Mouse (Mus musculus) midbrain, embryonic 16.5 days (tissue): ENCODE measurements around the gene Sema4b. TPM values are rescaled to one million over a fixed set of nuclear protein-coding genes. Genes with fewer than 3 reads are reported as not detected.

Experiments used
- ATAC-seq: fragments of 200-750 bp; cut with Nextera tagmentation; 2 replicates; pipeline ENCODE4 v1.8.0; 2017; ENCODE audit warnings: moderate TSS enrichment
- H3K27ac ChIP-seq: fragments of 300-500 bp; sonication (generic); 2 replicates; pipeline ENCODE4 v1.5.1; 2014; ENCODE audit warnings: mild to moderate bottlenecking, low read length, mixed read lengths
- H3K27me3 ChIP-seq: fragments of 300-500 bp; sonication (generic); 2 replicates; pipeline ENCODE4 v1.6.1; 2014; ENCODE audit warnings: low read depth, low read length, mixed read lengths; ENCODE audit not compliant: control insufficient read depth, insufficient read depth
- H3K36me3 ChIP-seq: fragments of 300-500 bp; sonication (generic); 2 replicates; pipeline ENCODE4 v1.6.1; 2014; ENCODE audit warnings: mild to moderate bottlenecking, low read length, moderate library complexity, mixed read lengths; ENCODE audit not compliant: control insufficient read depth, insufficient read depth
- H3K4me1 ChIP-seq: fragments of 300-500 bp; sonication (generic); 2 replicates; pipeline ENCODE4 v1.6.1; 2014; ENCODE audit warnings: mild to moderate bottlenecking, low read length, mixed read lengths; ENCODE audit not compliant: control insufficient read depth, insufficient read depth
- H3K4me2 ChIP-seq: fragments of 300-500 bp; sonication (generic); 2 replicates; pipeline ENCODE4 v1.6.1; 2014; ENCODE audit warnings: mild to moderate bottlenecking, low read length, mixed read lengths
- H3K4me3 ChIP-seq: fragments of 300-500 bp; sonication (generic); 2 replicates; pipeline ENCODE4 v1.5.1; 2014; ENCODE audit warnings: low read depth, mild to moderate bottlenecking, low read length, moderate library complexity, mixed read lengths
- H3K9ac ChIP-seq: fragments of 300-500 bp; sonication (generic); 2 replicates; pipeline ENCODE4 v1.6.1; 2014; ENCODE audit warnings: low read depth, low read length, mixed read lengths
- H3K9me3 ChIP-seq: fragments of 300-500 bp; sonication (generic); replicated peaks from 2 replicates; pipeline ENCODE4 v1.6.1; 2014; ENCODE audit warnings: mild to moderate bottlenecking, low read length, mixed read lengths; ENCODE audit not compliant: control insufficient read depth, poor library complexity, severe bottlenecking
- WGBS: fragments of 180-500 bp; shearing (Covaris S2); extraction: QIAGEN DNeasy Blood & Tissue Kit; methylation state at CpG from one replicate; pipeline ENCODE4 v1.1.7; 2014; 5-methylcytosine and 5-hydroxymethylcytosine counted together
- polyA plus RNA-seq: library from polyadenylated mRNA; unstranded; fragments of >200 nt; fragmentation: Nextera tagmentation; extraction: Ambion mirVana; gene quantifications from 2 replicates; pipeline ENCODE4 v1.2.1, GENCODE M21; 2015

The Sema4b gene
- polyA plus RNA-seq, 1 experiment from 2014 or later = 25.3 TPM

- 89% methylated on average over 8 of the region's 8 CpGs for WGBS
- ATAC-seq = no peak
- H3K4me3 ChIP-seq = no peak overlapping the region
- H3K9ac ChIP-seq = no peak overlapping the region
- no peaks in the 10 kb centered on the region for H3K36me3 ChIP-seq
- no peak overlapping the region for H3K4me2 ChIP-seq
- no peaks in the 10 kb centered on the region for H3K27me3 ChIP-seq
- H3K9me3 ChIP-seq = no peaks in the 10 kb centered on the region
- no peak overlapping the region for H3K27ac ChIP-seq
- H3K4me1 ChIP-seq = no peaks in the 10 kb centered on the region
Measured at GRCm38 (mm10) chr7:80152756-80153155, 33.9 kb upstream of the Sema4b start.

- H3K4me1 ChIP-seq = no peaks in the 10 kb centered on the region
- H3K4me2 ChIP-seq = no peak overlapping the region
- no peak for ATAC-seq
- no peak overlapping the region for H3K27ac ChIP-seq
- no peaks in the 10 kb centered on the region for H3K9me3 ChIP-seq
- H3K27me3 ChIP-seq = no peaks in the 10 kb centered on the region
- no peaks in the 10 kb centered on the region for H3K36me3 ChIP-seq
- 82% methylated on average over 3 of the region's 3 CpGs for WGBS
- H3K9ac ChIP-seq = no peak overlapping the region
- H3K4me3 ChIP-seq = no peak overlapping the region
Measured at GRCm38 (mm10) chr7:80154689-80155088, 32.0 kb upstream of the Sema4b start.

- Histone ChIP-seq H3K9me3 (no peaks in the 10 kb centered on the region), H3K27ac (no peak overlapping the region), H3K4me2 (no peak overlapping the region), H3K27me3 (no peaks in the 10 kb centered on the region), H3K4me3 (no peak overlapping the region), H3K9ac (no peak overlapping the region), H3K4me1 (no peaks in the 10 kb centered on the region), H3K36me3 (no peaks in the 10 kb centered on the region)
- 49% methylated on average over 13 of the region's 13 CpGs for WGBS
- no peak for ATAC-seq
Measured at GRCm38 (mm10) chr7:80156711-80157227, 29.9 kb upstream of the Sema4b start.

GRCm38 (mm10) chr7:80158496-80159268 lies 28.0 kb upstream of the Sema4b start:
- Histone ChIP-seq H3K36me3 (no peaks in the 10 kb centered on the region), H3K9me3 (no peaks in the 10 kb centered on the region), H3K4me3 (no peak overlapping the region), H3K27ac (no peak overlapping the region), H3K9ac (no peak overlapping the region), H3K27me3 (no peaks in the 10 kb centered on the region), H3K4me2 (no peak overlapping the region), H3K4me1 (no peaks in the 10 kb centered on the region)
- 92% methylated on average over 8 of the region's 8 CpGs for WGBS
- no peak for ATAC-seq

- Histone ChIP-seq H3K9ac (no peak overlapping the region), H3K27ac (no peak overlapping the region), H3K4me1 (no peaks in the 10 kb centered on the region), H3K9me3 (no peaks in the 10 kb centered on the region), H3K36me3 (no peaks in the 10 kb centered on the region), H3K27me3 (no peaks in the 10 kb centered on the region; the same call in 1 of the 2 replicates), H3K4me2 (no peak overlapping the region), H3K4me3 (no peak overlapping the region)
- WGBS = 79% methylated on average over 7 of the region's 7 CpGs
- ATAC-seq = no peak
Measured at GRCm38 (mm10) chr7:80160293-80160944, 26.2 kb upstream of the Sema4b start.

GRCm38 (mm10) chr7:80160945-80161306 lies 25.7 kb upstream of the Sema4b start:
- Histone ChIP-seq H3K27me3 (no peaks in the 10 kb centered on the region; the same call in 1 of the 2 replicates), H3K27ac (no peak overlapping the region), H3K9me3 (no peaks in the 10 kb centered on the region), H3K9ac (no peak overlapping the region), H3K4me3 (no peak overlapping the region), H3K4me2 (no peak overlapping the region), H3K36me3 (no peaks in the 10 kb centered on the region), H3K4me1 (no peaks in the 10 kb centered on the region)
- no peak for ATAC-seq
- WGBS = 73% methylated on average over 8 of the region's 8 CpGs

GRCm38 (mm10) chr7:80165432-80165831 lies 21.2 kb upstream of the Sema4b start:
- Histone ChIP-seq H3K4me2 (no peak overlapping the region), H3K9me3 (no peaks in the 10 kb centered on the region), H3K4me1 (no peaks in the 10 kb centered on the region), H3K27me3 (no peaks in the 10 kb centered on the region; the same call in 1 of the 2 replicates), H3K27ac (no peak overlapping the region), H3K4me3 (no peak overlapping the region), H3K9ac (no peak overlapping the region), H3K36me3 (no peaks in the 10 kb centered on the region)
- no peak for ATAC-seq
- 82% methylated on average over 5 of the region's 5 CpGs for WGBS

GRCm38 (mm10) chr7:80166740-80167139 lies 19.9 kb upstream of the Sema4b start:
- Histone ChIP-seq H3K4me1 (0 out of 2 replicates have a peak, but pooled peaks cover 2% of the 10 kb centered on the region), H3K9me3 (no peaks in the 10 kb centered on the region), H3K27me3 (no peaks in the 10 kb centered on the region; the same call in 1 of the 2 replicates), H3K27ac (no peak overlapping the region), H3K4me2 (no peak overlapping the region), H3K9ac (no peak overlapping the region), H3K4me3 (no peak overlapping the region), H3K36me3 (no peaks in the 10 kb centered on the region)
- ATAC-seq = no peak
- 74% methylated on average over 7 of the region's 7 CpGs for WGBS

- Histone ChIP-seq H3K9ac (no peak overlapping the region), H3K27ac (no peak overlapping the region), H3K36me3 (no peaks in the 10 kb centered on the region), H3K9me3 (no peaks in the 10 kb centered on the region), H3K4me2 (no peak overlapping the region), H3K4me1 (0 out of 2 replicates have a peak, but pooled peaks cover 5% of the 10 kb centered on the region), H3K27me3 (no peaks in the 10 kb centered on the region), H3K4me3 (no peak overlapping the region)
- whole genome bisulfite sequencing = 83% methylated on average over 2 of the region's 2 CpGs
- ATAC-seq = no peak
Measured at GRCm38 (mm10) chr7:80169847-80170246, 16.8 kb upstream of the Sema4b start.
